Mouse (Mus musculus): ENCODE measurements around the gene Sms.

Gene Sms

DNA sequence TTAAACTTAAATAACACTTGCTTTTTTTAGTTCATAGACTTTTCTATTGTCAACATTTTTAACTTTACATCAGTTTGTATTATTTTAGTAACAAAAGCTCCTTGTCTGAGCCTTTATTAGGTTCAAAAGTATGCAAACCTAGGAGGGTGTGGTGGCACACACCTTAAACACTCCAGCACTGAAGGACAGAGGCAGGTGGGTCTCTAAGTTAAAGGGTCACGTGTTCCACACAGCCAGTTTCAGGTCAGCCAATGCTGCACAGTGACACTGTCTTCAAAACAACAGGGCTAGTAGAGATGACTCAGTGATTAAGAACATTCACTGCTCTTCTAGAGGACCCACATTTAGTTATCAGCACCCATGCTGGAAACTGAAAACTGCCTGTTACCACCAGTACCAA lies 43.1 kb downstream of the Sms start:
- DNase-seq (ENCODE audit: low spot score) = no peak

DNA sequence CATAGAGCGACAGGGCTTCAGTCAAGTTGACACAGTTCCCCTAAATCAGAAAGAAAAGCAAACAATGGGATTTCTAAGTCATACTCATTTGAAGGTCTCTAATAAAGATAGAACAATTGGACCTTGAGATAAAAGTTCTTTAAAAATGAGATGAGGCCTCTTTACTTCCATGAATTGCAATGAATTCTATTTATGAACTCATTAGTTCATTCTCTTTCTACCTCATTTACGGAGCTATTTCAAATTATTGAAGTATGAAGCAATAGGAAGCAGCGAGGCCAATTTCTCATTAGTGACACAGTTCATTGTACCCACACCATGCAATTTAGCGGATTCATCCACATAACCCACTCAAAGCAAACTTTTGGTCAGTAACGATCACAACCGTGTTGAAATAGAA lies 44.7 kb downstream of the Sms start:
- DNase-seq (ENCODE audit: low spot score) = no peak

DNA sequence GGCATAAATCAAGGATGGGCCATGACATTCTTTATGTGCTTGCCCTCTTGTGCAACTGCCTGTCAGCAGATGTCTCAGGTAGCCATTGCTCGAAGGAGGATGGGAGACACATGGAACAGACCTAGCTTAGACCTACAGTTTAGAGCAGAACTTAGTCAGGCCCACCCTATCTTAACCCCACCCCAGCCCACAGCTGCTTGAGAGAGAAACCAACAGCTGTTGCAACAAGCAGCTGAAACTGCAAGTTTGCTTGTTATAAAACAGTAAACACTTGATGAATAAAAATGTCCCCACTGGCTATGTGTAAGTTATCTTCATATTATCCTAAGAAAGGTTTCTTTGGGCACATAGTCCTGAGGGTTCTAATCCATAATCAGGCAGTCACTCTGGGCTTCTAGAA lies 57.3 kb downstream of the Sms start:
- DNase-seq (ENCODE audit: low spot score) = no peak

DNA sequence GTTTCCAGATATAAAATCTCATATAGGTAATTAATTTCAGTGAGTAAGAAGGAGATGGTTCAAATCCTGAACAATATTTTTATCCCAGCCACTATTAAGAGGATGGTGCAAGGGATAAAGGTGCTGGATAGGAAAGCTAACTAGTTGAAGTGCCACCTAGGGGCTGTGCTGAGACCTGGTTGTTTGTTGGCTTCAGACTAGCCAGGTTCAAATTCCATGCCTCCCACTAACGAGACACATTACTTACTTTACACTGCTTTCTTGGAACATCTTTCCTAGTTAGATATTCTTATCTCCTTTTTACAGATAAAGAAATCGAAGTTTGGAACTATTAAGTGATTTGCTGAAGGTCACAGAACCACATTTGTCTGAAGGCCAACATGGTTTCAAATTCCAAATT lies 72.6 kb downstream of the Sms start:
- no peak for DNase-seq (ENCODE audit: low spot score)

DNA sequence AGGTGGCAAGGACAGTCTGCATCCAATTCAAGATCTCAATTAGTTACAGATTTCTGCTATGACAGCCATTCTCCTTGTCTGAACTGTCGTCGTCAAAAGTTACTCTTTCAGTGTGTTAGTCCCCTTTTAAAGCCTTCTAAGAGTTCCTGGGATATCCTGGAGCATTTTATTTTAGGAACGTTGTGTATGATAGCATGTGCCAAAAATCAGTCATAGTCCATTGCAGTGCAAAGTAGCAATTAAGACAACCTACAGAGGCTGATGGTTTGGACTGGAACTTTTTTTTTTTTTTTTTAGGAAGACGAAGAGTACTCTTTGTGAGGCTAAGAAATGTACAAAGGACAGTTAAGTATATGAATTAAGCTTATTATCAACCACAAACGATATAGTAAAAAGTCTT lies 76.9 kb downstream of the Sms start, which contains the start of gene Phex:
Gene Phex (minus strand): TSS at position 101 of the 400 bp plus-strand sequence.
- no peak for DNase-seq (ENCODE audit: low spot score)

DNA sequence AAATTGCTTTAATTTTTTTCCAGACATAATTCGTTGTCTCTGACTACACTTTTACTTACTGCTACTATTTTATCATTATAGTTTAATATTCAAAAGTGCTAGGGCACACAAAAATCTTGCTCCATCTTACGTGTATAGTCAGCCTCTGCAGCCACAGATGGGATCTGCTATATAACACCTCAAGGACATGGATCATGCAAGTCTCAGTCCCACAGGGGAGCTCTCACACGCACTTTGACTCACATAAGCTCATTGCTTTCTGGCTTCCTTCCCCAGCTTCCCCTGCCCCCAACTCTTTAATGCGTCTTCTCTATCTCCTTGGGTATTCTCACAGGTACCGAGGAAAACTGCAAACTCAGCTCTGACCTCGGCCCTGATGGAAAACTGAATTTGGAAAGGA lies 87.2 kb downstream of the Sms start:
- DNase-seq (ENCODE audit: low spot score) = no peak
